In the genomic region with DNA sequence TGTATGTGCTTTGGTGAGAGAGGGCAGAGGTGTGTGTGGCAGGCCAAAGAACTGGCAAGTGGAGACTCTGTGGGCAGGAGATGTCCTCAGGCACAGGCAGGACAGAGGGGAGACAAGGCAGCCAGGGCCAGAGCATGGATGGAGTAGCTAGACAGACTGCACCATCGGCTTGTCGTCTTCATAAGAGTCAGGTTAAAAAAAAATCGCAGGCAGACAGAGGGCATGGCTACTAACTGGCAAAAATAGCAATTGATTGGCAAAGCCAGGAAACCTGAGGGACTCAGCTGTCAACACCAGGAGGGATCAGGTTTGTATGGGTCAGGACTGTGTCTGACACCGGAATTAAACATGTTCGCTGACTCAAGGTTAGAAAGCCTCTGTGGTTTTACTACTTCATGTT, we compare ENCODE assay signal across 12 mouse cellular contexts. TPM values are rescaled to one million over a fixed set of nuclear protein-coding genes. Genes with fewer than 3 reads are reported as not detected.
DNase-seq lines count a peak whose midpoint lies in the region; ATAC-seq and TF ChIP-seq lines count a peak whose summit lies in the region.
"Had no signal": no experiment of that assay in that cellular context is flagged by ENCODE, and none has a peak within 500 bp of the region (broad histone marks: within the 10 kb centered on the region; RNA-seq: fewer than 3 reads in every experiment).

No protein-coding gene starts in this region.

- H3K27ac ChIP-seq in midbrain, postnatal 0 days (ENCODE audit: low read depth, low read length): no peak overlapping the region
- no peak overlapping the region for H3K27ac ChIP-seq in midbrain, embryonic 11.5 days (ENCODE audit: low read depth, low read length)
- peak overlapping the region; percentile 66; the same call in 1 of the 2 replicates for H3K27ac ChIP-seq in heart, embryonic 15.5 days
- no peak overlapping the region for H3K27ac ChIP-seq in forebrain, postnatal 0 days (ENCODE audit: low read depth, low read length)

- no peak for TF ChIP-seq CTCF in midbrain, postnatal 0 days (IDR thresholded peaks at IDR 0.05)
- no peak for TF ChIP-seq CTCF in forebrain, postnatal 0 days (IDR thresholded peaks at IDR 0.05; ENCODE audit: low read depth)

- H3K4me2 ChIP-seq in midbrain, postnatal 0 days (ENCODE audit: low read depth, low read length, poor library complexity, severe bottlenecking): no peak overlapping the region
- no peak overlapping the region for H3K4me2 ChIP-seq in midbrain, embryonic 11.5 days
- no peak overlapping the region; the same call in 1 of the 2 replicates for H3K4me2 ChIP-seq in heart, embryonic 15.5 days
- H3K4me2 ChIP-seq in forebrain, postnatal 0 days (ENCODE audit: low read depth): no peak overlapping the region

- H3K9me3 ChIP-seq in midbrain, postnatal 0 days (ENCODE audit: low read length): no peaks in the 10 kb centered on the region
- H3K9me3 ChIP-seq in midbrain, embryonic 11.5 days (ENCODE audit: control insufficient read depth, low read length): no peaks in the 10 kb centered on the region
- no peaks in the 10 kb centered on the region for H3K9me3 ChIP-seq in heart, embryonic 15.5 days (replicated peaks)
- H3K9me3 ChIP-seq in forebrain, postnatal 0 days (ENCODE audit: low read length): no peaks in the 10 kb centered on the region
- H3K9me3 ChIP-seq: midbrain, embryonic 15.5 days had no signal

- H3K4me3 ChIP-seq in midbrain, postnatal 0 days (ENCODE audit: low read depth, low read length): no peak overlapping the region
- H3K4me3 ChIP-seq in midbrain, embryonic 11.5 days (ENCODE audit: low read depth, low read length): no peak overlapping the region
- H3K4me3 ChIP-seq in heart, embryonic 15.5 days: no peak overlapping the region
- no peak overlapping the region for H3K4me3 ChIP-seq in forebrain, postnatal 0 days (ENCODE audit: low read depth, low read length)

- peak; percentile 74 for DNase-seq in gastrocnemius, adult 18-20 months (ENCODE audit: low spot score)
- DNase-seq in gastrocnemius, postnatal 10 days: no peak
- DNase-seq in midbrain, postnatal 0 days (ENCODE audit: low spot score): no peak
- no peak for DNase-seq in midbrain, embryonic 11.5 days (ENCODE audit: low spot score, missing footprints)
- no peak for DNase-seq in forebrain, postnatal 0 days
- DNase-seq: adrenal gland, postnatal 10 days; liver; spleen, adult 18-20 months; thymus, adult 18-20 months had no signal

- 0 out of 2 replicates have a peak overlapping the region, but pooled peaks have one; percentile 19 for H3K9ac ChIP-seq in midbrain, postnatal 0 days (replicated peaks; ENCODE audit: low read length, poor library complexity, severe bottlenecking)
- no peak overlapping the region for H3K9ac ChIP-seq in midbrain, embryonic 11.5 days (ENCODE audit: low read length)
- H3K9ac ChIP-seq in heart, embryonic 15.5 days: no peak overlapping the region; the same call in 1 of the 2 replicates
- no peak overlapping the region for H3K9ac ChIP-seq in forebrain, postnatal 0 days

- WGBS in midbrain, postnatal 0 days: 55% methylated on average over 5 of the region's 5 CpGs
- 64% methylated on average over 5 of the region's 5 CpGs for WGBS in midbrain, embryonic 11.5 days
- 42% methylated on average over 5 of the region's 5 CpGs for WGBS in heart, embryonic 15.5 days
- WGBS in forebrain, postnatal 0 days: 59% methylated on average over 5 of the region's 5 CpGs

- H3K27me3 ChIP-seq in midbrain, postnatal 0 days (ENCODE audit: insufficient read depth, low read length): no peaks in the 10 kb centered on the region
- H3K27me3 ChIP-seq in midbrain, embryonic 11.5 days (ENCODE audit: control insufficient read depth, insufficient read depth, low read length): peaks cover 4% of the 10 kb centered on the region; the same call in 1 of the 2 replicates
- H3K27me3 ChIP-seq in heart, embryonic 15.5 days: no peaks in the 10 kb centered on the region
- H3K27me3 ChIP-seq in forebrain, postnatal 0 days (ENCODE audit: insufficient read depth, low read length): no peaks in the 10 kb centered on the region

- no peaks in the 10 kb centered on the region for H3K36me3 ChIP-seq in midbrain, postnatal 0 days (ENCODE audit: insufficient read depth, low read length)
- H3K36me3 ChIP-seq in midbrain, embryonic 11.5 days (ENCODE audit: control insufficient read depth, insufficient read depth, low read length): no peaks in the 10 kb centered on the region
- no peaks in the 10 kb centered on the region for H3K36me3 ChIP-seq in heart, embryonic 15.5 days
- H3K36me3 ChIP-seq in forebrain, postnatal 0 days (ENCODE audit: insufficient read depth): no peaks in the 10 kb centered on the region
- H3K36me3 ChIP-seq: midbrain, embryonic 15.5 days had no signal

- peaks cover 4% of the 10 kb centered on the region; the same call in 1 of the 2 replicates for H3K4me1 ChIP-seq in midbrain, postnatal 0 days (ENCODE audit: insufficient read depth, low read length)
- H3K4me1 ChIP-seq in midbrain, embryonic 11.5 days (ENCODE audit: control insufficient read depth, insufficient read depth, low read length): peaks cover 18% of the 10 kb centered on the region
- H3K4me1 ChIP-seq in heart, embryonic 15.5 days (replicated peaks): peaks cover 31% of the 10 kb centered on the region
- H3K4me1 ChIP-seq in forebrain, postnatal 0 days (ENCODE audit: insufficient read depth): peaks cover 4% of the 10 kb centered on the region; the same call in 1 of the 2 replicates

- ATAC-seq in midbrain, postnatal 0 days (ENCODE audit: low FRiP score): no peak
- no peak for ATAC-seq in midbrain, embryonic 11.5 days (ENCODE audit: low FRiP score)
- ATAC-seq in heart, embryonic 15.5 days (replicated peaks; ENCODE audit: insufficient number of reproducible peaks, insufficient read depth, low FRiP score, low read depth): no peak
- ATAC-seq in inflammation-experienced regulatory T-cells, adult 6 months: no peak
- no peak for ATAC-seq in forebrain, postnatal 0 days

RNA-seq across cellular contexts. Expression of a gene that starts 10.6 kb away (rescaled TPM):
- 10 to 100 TPM; 30.3 to 38.1 TPM for total RNA-seq in gastrocnemius, adult 18-20 months (2021)
- total RNA-seq in gastrocnemius, postnatal 10 days (2021): 10 to 100 TPM; 24.7 to 36.4 TPM
- 6.3 and 6.4 TPM in 2 replicates for total RNA-seq in midbrain, postnatal 0 days (2014; rRNA removed)
- polyA plus RNA-seq in midbrain, postnatal 0 days (2015; fragmentation: Nextera tagmentation; extraction: Ambion mirVana): 7.3 and 8.3 TPM in 2 replicates
- polyA plus RNA-seq in midbrain, embryonic 11.5 days (2014; fragmentation: Nextera tagmentation; extraction: Ambion mirVana): 1.9 and 2.1 TPM in 2 replicates
- polyA plus RNA-seq in heart, embryonic 15.5 days (2015; fragmentation: Nextera tagmentation; extraction: Ambion mirVana): 5.5 and 6.6 TPM in 2 replicates
- polyA plus RNA-seq in inflammation-experienced regulatory T-cells, adult 6 months (2017; shearing (Covaris generic)): under 1 TPM; 0.11 to 0.44 (median 0.35) TPM
- total RNA-seq in forebrain, postnatal 0 days (2014; rRNA removed): 2.7 and 5.2 TPM in 2 replicates
- 2.7 and 4.1 TPM in 2 replicates for polyA plus RNA-seq in forebrain, postnatal 0 days (2015; fragmentation: Nextera tagmentation; extraction: Ambion mirVana)
